Mouse (Mus musculus): ENCODE measurements at regions not wholly inside any gene's neighbourhood (a gene's known extent, or its start where the extent isn't known, plus 50 kb on each side); places are given as distances from the start of the nearest gene placed in this dataset.

GRCm38 (mm10) chr13:11273896-11274295 is 832.8 kb downstream of the Ryr2 start:
- DNase-seq (ENCODE audit: low spot score) = no peak

- no peak for DNase-seq (ENCODE audit: low spot score)
Observed at GRCm38 (mm10) chr13:11268673-11269340, 837.9 kb downstream of the Ryr2 start.

GRCm38 (mm10) chr13:11247541-11247940 is 859.2 kb downstream of the Ryr2 start:
- no peak for DNase-seq (ENCODE audit: low spot score)

DNA sequence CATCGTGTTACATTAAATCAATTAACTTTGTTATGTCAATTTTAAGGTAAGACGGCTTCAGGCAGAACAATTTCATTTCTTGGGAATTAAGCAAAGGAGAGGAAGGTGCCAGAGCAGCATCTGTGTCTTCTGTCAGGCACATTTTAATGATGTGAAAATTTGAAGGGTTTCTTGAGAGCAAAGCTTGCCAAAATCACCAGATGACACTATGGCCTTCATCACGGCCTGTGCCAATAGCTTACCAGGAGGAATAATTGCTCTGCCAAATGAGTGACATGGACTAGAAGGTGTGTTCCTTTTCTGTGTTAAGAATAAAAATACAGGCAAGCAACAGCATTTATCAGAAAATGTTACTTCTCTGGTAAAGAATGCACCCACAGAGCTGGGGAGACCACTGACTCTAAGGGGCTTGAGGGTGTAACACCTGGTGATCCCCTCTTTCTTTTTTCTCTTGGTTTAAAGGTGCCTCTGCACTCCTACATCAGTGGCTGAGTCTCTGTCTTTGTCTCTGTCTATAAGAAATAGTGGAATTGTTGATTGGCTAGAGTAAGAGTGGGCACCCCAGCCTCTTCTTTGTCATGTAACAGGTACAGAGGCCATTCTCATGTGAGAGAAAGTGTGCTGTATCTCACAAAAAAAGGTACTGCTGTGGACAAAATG is 856.2 kb upstream of the Chrm3 start:
- no peak for DNase-seq (ENCODE audit: low spot score)

DNA sequence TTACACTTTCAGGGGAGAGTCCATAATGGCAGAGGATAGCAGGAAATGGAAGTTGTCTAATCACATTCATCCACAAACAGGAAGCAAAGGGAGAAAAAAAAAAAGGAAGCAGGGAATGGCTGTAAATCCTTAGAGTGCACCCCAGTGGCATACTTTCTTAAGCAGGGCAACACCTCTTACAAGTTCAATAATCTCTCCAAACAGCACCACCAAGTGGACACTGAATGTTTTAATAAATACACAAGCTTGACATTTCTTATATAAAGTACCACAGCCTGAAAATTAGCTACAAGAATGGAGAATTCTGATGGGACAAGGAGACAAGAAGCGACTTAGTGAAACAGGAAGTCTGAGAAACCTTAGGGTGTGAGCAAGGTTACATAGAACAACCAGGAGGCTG is 849.5 kb upstream of the Chrm3 start:
- no peak for DNase-seq (ENCODE audit: low spot score)

DNA sequence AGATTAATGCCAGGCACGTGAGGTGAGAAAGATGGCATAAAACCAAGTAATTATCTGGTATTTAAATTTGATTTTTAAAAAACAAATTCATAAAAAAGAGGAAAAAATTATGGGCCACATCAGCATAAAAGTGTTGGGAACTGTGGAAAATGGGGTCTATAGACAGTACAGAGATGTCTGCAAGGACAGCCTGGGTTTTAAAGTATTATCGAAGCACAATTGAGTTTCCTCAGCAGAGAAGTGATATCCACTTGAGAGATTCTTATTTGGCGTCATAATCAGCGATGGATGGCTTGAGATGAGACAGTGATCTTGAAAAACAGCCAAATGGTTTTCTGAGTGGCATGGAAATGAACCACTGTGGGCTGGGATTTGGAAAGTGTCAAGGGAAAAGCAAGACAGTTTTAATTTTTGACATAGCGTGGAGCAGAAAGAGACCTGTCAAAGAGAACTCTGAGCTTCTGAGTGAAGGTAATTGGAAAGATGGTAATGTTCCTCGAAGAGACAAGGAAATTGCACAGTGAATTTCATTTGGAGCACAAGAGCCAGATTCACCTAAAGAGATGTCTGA is 844.7 kb upstream of the Chrm3 start:
- no peak for DNase-seq (ENCODE audit: low spot score)

DNA sequence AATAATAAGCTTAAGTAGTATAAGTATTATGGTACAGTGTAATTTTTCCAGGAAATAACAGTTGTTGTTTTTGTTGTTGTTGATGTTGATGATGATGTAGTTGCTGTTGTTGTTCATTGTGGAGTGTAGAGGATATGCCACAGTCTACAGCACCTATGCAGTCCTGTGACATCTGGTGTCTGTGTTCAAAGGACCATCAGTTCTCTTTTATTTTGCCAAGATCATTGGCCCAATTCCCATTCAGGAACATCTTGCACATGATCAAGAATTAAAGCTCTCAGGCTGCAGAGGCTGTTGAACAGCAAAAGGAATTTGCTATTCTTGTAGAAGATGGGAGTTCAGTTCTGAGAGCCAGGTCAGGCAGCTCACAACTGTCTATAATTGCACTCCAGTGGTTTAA is 841.3 kb upstream of the Chrm3 start:
- DNase-seq (ENCODE audit: low spot score) = no peak

DNA sequence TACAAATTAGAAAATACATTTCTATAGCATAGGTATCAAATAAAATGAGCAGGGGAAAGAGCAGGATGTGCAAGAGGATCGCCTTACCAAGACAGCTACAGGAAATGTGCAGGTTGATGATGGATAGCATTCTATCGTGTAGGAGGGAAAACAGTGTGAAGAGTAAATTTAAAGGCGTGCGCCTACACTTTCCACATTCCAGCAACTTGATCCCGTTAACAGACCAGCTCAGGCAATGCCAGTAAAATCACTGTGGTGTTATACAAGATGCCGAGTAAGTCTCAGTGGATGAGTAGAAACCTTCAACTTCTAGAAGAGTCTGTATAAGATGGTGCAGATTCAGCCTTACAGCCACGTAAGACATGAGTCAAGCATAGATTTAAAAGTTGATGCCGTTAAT is 831.8 kb upstream of the Chrm3 start:
- no peak for DNase-seq (ENCODE audit: low spot score)

DNA sequence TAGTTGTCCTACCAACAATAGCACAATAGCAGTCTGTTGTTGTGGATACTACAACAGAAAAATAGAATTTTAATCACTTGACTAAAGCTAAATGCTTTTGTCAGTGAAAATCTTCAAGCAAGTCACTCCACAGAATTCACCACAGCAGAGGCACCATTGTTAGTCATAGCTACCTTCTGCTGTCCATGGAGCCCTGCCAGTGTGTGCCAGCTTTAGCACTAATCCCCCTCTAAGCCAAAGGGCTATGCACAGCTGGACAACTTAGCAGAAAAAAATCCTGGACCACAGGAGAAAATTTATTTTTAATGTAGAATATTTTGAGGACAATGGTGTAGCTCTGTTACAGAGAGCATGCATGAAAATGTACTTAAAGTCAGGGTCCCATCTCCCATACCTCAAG is 820.5 kb upstream of the Chrm3 start:
- no peak for DNase-seq (ENCODE audit: low spot score)

DNA sequence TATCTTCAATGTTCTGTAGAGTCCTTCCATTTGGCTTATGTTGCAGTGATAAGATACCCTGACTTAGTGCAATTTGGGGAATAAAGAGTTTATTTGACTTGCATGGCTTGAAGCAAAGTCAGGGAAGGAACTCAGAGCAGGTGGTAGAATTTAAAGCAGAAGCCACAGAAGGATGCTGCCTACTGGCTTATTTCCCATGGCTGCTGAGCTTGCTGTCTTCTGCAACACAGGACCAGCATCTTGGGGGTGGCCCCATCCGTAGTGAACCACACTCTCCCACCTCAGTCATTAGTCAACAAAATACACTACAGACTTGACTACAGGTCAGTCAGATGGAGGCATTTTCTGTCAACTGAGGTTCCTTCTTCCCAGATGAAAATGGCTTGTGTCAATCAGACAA is 819.7 kb upstream of the Chrm3 start:
- no peak for DNase-seq (ENCODE audit: low spot score)

- DNase-seq (ENCODE audit: low spot score) = no peak
Observed at GRCm38 (mm10) chr13:11178586-11178985, 817.9 kb upstream of the Chrm3 start.

- DNase-seq (ENCODE audit: low spot score) = no peak
Observed at GRCm38 (mm10) chr13:11177642-11178420, 817.2 kb upstream of the Chrm3 start.

- no peak for DNase-seq (ENCODE audit: low spot score)
Observed at GRCm38 (mm10) chr13:11167115-11167514, 806.5 kb upstream of the Chrm3 start.

GRCm38 (mm10) chr13:11164130-11164529 is 803.5 kb upstream of the Chrm3 start:
- DNase-seq (ENCODE audit: low spot score) = no peak

DNA sequence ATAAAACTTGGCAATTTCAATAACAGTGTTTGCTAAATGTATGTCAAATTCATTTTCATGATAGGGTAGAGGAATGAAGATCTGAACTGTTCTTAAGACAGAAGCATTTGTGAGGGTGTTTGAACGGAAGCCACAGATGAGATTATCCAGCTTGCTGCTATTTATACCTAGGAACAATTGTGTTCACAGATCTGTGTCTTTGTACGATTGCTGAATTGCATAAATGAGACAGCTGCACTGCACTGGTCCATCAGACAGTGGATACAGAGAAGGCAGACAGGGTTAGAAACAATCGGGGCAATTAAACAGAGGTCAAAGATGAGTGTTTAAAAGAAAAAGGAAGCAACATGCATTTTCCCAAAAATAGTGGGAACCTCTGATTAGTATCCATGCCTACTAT is 786.6 kb upstream of the Chrm3 start:
- no peak for DNase-seq (ENCODE audit: low spot score)

- no peak for DNase-seq (ENCODE audit: low spot score)
Observed at GRCm38 (mm10) chr13:11107693-11108092, 747.0 kb upstream of the Chrm3 start.

GRCm38 (mm10) chr13:11106426-11106825 is 745.8 kb upstream of the Chrm3 start:
- no peak for DNase-seq (ENCODE audit: low spot score)

DNA sequence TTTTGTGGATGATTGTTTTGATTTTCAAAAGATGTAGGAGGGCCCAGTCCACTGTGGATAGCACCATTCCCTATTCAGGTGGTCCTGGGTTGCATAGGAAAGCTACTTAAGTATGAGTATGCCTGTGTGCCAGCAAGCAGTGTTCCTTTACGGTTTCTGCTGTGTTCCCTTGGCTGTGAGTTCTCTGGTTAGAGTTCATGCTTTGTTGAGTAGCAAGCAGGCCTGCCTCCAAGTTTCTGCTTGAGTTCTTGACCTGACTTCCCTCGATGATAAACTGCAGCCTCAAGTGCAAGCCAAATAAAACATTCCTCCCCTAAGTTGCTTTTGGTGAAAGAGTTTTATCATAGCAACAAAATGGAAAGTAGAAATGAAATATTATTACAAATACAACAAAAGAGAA is 744.9 kb upstream of the Chrm3 start:
- no peak for DNase-seq (ENCODE audit: low spot score)

GRCm38 (mm10) chr13:11099586-11099950 is 738.9 kb upstream of the Chrm3 start:
- no peak for DNase-seq (ENCODE audit: low spot score)

DNA sequence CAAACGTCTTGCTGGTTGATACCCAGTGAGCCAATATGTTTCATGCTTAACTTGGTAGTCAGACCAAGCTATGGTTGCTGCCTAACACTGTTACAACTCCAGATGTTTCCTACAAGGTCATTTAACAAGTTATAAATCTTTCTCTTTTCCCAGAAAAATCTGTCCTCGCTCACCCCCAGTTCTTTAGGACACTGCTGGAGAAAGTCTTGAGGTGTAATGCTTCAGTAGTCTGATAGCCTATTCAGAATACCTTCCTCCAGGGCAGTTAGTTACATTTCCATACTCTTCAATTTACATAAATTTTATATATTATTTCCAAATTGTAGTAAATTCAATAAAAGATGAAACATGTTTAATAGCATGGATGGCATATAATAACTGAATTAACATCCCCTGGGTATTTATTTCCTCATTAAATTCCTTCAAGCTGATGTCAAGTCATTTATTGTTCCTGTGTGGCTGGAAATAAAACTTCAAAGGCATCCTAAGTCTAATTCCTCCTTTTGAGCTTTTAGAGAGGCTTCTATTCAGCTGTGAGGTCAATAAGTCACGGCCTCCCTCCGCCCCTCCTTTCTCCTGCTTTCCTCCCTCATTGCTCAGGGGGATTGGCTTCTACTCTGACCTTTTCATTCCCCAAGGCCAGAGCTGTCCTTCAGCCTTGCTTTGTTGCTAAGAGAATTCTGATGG is 738.4 kb upstream of the Chrm3 start:
- DNase-seq (ENCODE audit: low spot score) = no peak

GRCm38 (mm10) chr13:11092911-11093310 is 732.3 kb upstream of the Chrm3 start:
- DNase-seq (ENCODE audit: low spot score) = no peak

Measured in testis, postnatal 10 days (tissue).